Mouse (Mus musculus): Measurements from ENCODE around the gene Kars. TPM values are rescaled to one million over a fixed set of nuclear protein-coding genes. Genes with fewer than 3 reads are reported as not detected.

Kars gene
- polyA plus RNA-seq, 1 experiment from 2014 or later: 288 TPM

DNA sequence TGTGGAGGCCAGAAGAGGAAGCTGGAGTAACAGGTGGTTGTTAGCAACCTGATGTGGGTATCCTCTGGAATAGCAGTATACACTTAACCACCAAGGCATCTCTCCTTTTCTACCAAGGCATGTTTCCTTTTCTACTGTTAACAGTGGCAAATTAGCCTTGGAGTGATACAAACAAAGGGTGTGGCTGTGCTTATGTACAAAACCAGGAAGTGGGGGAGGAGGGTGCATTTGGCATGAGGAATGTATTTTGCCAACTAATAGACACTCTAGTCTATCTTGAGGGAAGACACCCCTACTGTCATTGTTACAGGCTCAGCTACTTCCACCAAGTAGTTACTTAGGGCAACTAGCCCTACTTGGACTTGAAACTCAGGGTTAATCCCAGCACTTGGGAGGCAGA is 6.4 kb downstream of the Kars start:
- no peak overlapping the region for H3K4me2 ChIP-seq (ENCODE audit: low read depth, severe bottlenecking)
- no peak for ATAC-seq (ENCODE audit: insufficient number of reproducible peaks, low FRiP score, low TSS enrichment, low read depth)
- H3K4me3 ChIP-seq (ENCODE audit: low read depth, low read length): no peak overlapping the region
- H3K9me3 ChIP-seq (ENCODE audit: control insufficient read depth, low read length): no peaks in the 10 kb centered on the region
- H3K27me3 ChIP-seq (ENCODE audit: control insufficient read depth, insufficient read depth, low read length): no peaks in the 10 kb centered on the region
- no peak overlapping the region for H3K27ac ChIP-seq (replicated peaks; ENCODE audit: low read depth, low read length)
- no peak for DNase-seq (ENCODE audit: low spot score)
- no peak overlapping the region for H3K9ac ChIP-seq (ENCODE audit: low read length)
- H3K4me1 ChIP-seq (ENCODE audit: control insufficient read depth, insufficient read depth, low read length): no peaks in the 10 kb centered on the region
- H3K36me3 ChIP-seq (ENCODE audit: control insufficient read depth, insufficient read depth, low read length): peaks cover 40% of the 10 kb centered on the region

DNA sequence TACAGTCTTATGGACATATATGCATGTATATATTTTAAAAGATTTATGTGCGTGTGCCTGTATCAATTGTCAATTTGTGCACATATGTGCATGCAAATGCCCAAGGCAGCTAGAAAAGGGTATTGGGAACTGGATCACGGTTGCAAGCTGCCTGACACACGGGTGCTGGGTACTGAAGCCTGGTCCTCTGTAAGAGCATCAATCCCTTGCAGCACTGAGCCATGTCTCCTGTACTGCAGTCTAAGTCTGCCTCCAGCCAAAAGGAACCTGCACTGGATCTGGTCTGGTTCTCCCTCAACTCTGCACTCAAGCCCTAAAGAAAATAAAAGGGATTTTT is 18.5 kb downstream of the Kars start:
- no peaks in the 10 kb centered on the region for H3K27me3 ChIP-seq (ENCODE audit: control insufficient read depth, insufficient read depth, low read length)
- no peak overlapping the region for H3K27ac ChIP-seq (replicated peaks; ENCODE audit: low read depth, low read length)
- H3K4me1 ChIP-seq (ENCODE audit: control insufficient read depth, insufficient read depth, low read length): no peaks in the 10 kb centered on the region
- DNase-seq (ENCODE audit: low spot score) (no peak), ATAC-seq (ENCODE audit: insufficient number of reproducible peaks, low FRiP score, low TSS enrichment, low read depth) (0 out of 2 replicates have a peak, but pooled peaks have one; percentile 2)
- H3K4me3 ChIP-seq (ENCODE audit: low read depth, low read length): no peak overlapping the region
- H3K4me2 ChIP-seq (ENCODE audit: low read depth, severe bottlenecking): no peak overlapping the region
- H3K9ac ChIP-seq (ENCODE audit: low read length): no peak overlapping the region
- H3K36me3 ChIP-seq (ENCODE audit: control insufficient read depth, insufficient read depth, low read length): peaks cover 17% of the 10 kb centered on the region
- H3K9me3 ChIP-seq (ENCODE audit: control insufficient read depth, low read length): no peaks in the 10 kb centered on the region
- 73% methylated on average over 3 of the region's 3 CpGs for WGBS

DNA sequence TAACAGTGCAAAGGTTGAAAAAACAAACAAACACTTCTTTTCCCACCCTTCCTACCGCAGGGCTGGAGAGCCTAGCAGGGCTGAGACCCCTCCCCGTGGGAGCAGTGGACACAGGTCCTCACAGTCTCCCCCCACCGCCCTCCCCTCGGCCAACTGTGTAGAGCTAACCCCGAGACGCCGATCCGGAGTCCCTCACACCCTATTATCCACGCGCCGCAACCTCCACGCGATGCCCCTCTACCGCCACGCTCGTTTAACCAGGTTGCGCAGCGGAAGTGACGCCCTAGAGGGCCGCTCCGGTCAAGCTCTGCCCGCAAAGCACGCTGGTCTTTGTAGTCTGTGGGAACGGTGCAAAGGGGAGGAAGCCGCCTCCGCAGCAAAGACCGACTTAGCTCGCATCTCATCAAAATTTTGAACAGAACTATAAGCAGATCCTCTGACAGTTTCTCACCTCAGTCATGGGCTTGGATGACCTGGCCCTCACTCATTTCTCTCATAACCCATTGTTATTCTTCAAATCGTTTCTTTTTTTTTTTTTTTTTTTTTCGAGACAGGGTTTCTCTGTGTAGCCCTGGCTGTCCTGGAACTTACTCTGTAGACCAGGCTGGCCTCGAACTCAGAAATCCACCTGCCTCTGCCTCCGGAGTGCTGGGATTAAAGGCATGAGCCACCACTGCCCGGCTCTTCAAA is 19.0 kb downstream of the Kars start, which contains the start of gene Adat1:
Gene Adat1 (minus strand): TSS at position 290 of the 690 bp plus-strand sequence.
- Histone ChIP-seq H3K27me3 (ENCODE audit: control insufficient read depth, insufficient read depth, low read length) (no peaks in the 10 kb centered on the region), H3K4me2 (ENCODE audit: low read depth, severe bottlenecking) (peak within 1 kb of the TSS; percentile 51), H3K4me1 (ENCODE audit: control insufficient read depth, insufficient read depth, low read length) (no peaks in the 10 kb centered on the region), H3K36me3 (ENCODE audit: control insufficient read depth, insufficient read depth, low read length) (peaks cover 14% of the 10 kb centered on the region), H3K4me3 (ENCODE audit: low read depth, low read length) (peak within 1 kb of the TSS; percentile 82), H3K9me3 (ENCODE audit: control insufficient read depth, low read length) (no peaks in the 10 kb centered on the region), H3K9ac (ENCODE audit: low read length) (peak within 1 kb of the TSS; percentile 78), H3K27ac (replicated peaks; ENCODE audit: low read depth, low read length) (no peak within 1 kb of the TSS)
- DNase-seq (ENCODE audit: low spot score): peak; percentile 94
- WGBS: 4% methylated on average over 33 of the region's 33 CpGs
- peak; percentile 92 for ATAC-seq (ENCODE audit: insufficient number of reproducible peaks, low FRiP score, low TSS enrichment, low read depth)

DNA sequence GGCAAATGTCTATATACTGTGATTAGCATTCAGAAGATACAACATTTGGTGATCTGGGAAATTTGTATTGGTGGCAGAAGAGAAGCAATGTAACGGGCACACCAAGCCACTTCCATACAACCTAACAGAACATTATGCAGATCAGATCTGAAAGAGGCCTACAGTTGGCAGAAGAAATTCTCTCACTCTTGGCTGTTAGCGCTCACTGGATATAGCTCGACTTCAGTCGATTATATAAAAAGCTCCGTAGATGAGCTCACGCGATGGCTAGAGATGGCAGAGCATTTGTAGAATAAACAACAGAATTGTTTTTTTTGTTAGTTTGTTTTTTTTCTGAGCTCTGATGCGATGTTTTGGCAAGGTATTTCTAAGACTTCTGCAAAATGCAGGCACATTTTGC is 19.8 kb downstream of the Kars start:
- H3K27ac ChIP-seq (replicated peaks; ENCODE audit: low read depth, low read length): no peak overlapping the region
- H3K4me3 ChIP-seq (ENCODE audit: low read depth, low read length): peak overlapping the region; percentile 82
- H3K9me3 ChIP-seq (ENCODE audit: control insufficient read depth, low read length): no peaks in the 10 kb centered on the region
- H3K4me1 ChIP-seq (ENCODE audit: control insufficient read depth, insufficient read depth, low read length): no peaks in the 10 kb centered on the region
- peak overlapping the region; percentile 51 for H3K4me2 ChIP-seq (ENCODE audit: low read depth, severe bottlenecking)
- ATAC-seq (ENCODE audit: insufficient number of reproducible peaks, low FRiP score, low TSS enrichment, low read depth) (no peak), DNase-seq (ENCODE audit: low spot score) (no peak)
- peaks cover 13% of the 10 kb centered on the region for H3K36me3 ChIP-seq (ENCODE audit: control insufficient read depth, insufficient read depth, low read length)
- no peak overlapping the region; the same call in 1 of the 2 replicates for H3K9ac ChIP-seq (ENCODE audit: low read length)
- WGBS: 68% methylated on average over 8 of the region's 8 CpGs
- no peaks in the 10 kb centered on the region for H3K27me3 ChIP-seq (ENCODE audit: control insufficient read depth, insufficient read depth, low read length)

DNA sequence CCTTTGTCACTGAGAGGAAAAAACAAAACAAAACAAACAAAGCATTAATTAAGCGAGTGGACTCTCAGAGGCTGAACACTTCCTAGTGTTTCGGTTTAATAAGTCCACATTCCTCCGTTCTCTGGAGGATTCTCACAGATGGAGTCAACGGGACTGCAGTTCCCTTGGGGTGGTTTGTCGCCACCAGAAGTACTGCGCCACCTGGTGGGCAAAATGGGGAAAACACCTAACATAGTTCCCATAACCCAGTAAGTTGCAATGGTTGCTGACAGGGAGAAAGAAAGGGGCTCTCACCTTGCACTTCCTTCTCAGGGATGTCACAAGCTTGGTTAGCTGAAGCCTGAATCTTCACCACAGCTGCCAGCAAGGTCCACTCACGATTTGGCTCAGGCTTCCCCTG is 21.2 kb downstream of the Kars start:
- WGBS: 25% methylated on average over 7 of the region's 7 CpGs
- Histone ChIP-seq H3K9me3 (ENCODE audit: control insufficient read depth, low read length) (no peaks in the 10 kb centered on the region), H3K4me3 (ENCODE audit: low read depth, low read length) (no peak overlapping the region), H3K27ac (replicated peaks; ENCODE audit: low read depth, low read length) (no peak overlapping the region), H3K36me3 (ENCODE audit: control insufficient read depth, insufficient read depth, low read length) (peaks cover 10% of the 10 kb centered on the region), H3K9ac (ENCODE audit: low read length) (no peak overlapping the region), H3K4me2 (ENCODE audit: low read depth, severe bottlenecking) (no peak overlapping the region), H3K4me1 (ENCODE audit: control insufficient read depth, insufficient read depth, low read length) (no peaks in the 10 kb centered on the region), H3K27me3 (ENCODE audit: control insufficient read depth, insufficient read depth, low read length) (no peaks in the 10 kb centered on the region)
- ATAC-seq (ENCODE audit: insufficient number of reproducible peaks, low FRiP score, low TSS enrichment, low read depth) (no peak), DNase-seq (ENCODE audit: low spot score) (peak; percentile 91)

DNA sequence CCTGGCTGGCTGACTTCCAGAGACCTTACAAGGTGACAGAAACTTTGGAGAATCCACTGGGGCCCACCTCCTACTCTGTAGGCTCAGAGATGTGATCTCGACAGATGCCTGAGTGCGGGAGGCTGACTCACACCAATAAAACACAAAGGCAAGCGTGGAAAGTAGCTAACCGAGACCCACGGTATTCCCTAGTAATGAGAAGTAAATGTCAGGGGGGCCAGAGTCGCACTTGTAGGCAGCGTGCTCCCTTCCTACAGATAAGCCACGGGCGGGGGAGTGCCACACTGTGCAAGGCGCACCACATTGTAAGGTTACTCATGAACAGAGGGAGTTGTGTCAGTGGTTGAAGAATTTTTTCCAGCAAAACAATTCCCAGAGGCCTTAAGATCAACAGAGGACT is 26.6 kb downstream of the Kars start:
- Histone ChIP-seq H3K36me3 (ENCODE audit: control insufficient read depth, insufficient read depth, low read length) (peaks cover 11% of the 10 kb centered on the region), H3K9me3 (ENCODE audit: control insufficient read depth, low read length) (no peaks in the 10 kb centered on the region), H3K4me3 (ENCODE audit: low read depth, low read length) (no peak overlapping the region), H3K27me3 (ENCODE audit: control insufficient read depth, insufficient read depth, low read length) (no peaks in the 10 kb centered on the region), H3K4me1 (ENCODE audit: control insufficient read depth, insufficient read depth, low read length) (no peaks in the 10 kb centered on the region), H3K4me2 (ENCODE audit: low read depth, severe bottlenecking) (no peak overlapping the region), H3K27ac (replicated peaks; ENCODE audit: low read depth, low read length) (no peak overlapping the region), H3K9ac (ENCODE audit: low read length) (no peak overlapping the region)
- ATAC-seq (ENCODE audit: insufficient number of reproducible peaks, low FRiP score, low TSS enrichment, low read depth): no peak
- no peak for DNase-seq (ENCODE audit: low spot score)
- 87% methylated on average over 10 of the region's 10 CpGs for WGBS

DNA sequence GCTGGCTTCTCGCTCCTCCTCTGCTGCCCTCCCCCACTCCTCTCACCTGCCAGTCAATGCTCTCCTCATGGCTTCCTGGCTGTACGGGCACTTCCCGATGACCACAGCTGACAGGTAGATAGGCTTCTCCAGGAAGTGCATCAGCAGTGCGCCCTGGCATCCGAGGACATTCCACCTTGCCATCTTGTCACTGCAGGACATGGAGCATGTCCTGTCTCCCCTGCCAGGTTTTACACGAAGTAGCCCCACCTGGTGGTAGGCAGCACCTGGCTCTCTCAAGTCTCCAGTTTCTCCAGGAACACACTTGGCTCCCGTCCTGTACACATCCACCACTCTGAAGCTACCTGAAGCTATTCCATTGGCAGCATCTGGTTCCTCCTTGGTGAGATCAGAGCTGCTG is 29.0 kb downstream of the Kars start:
- Histone ChIP-seq H3K27ac (replicated peaks; ENCODE audit: low read depth, low read length) (no peak overlapping the region), H3K27me3 (ENCODE audit: control insufficient read depth, insufficient read depth, low read length) (no peaks in the 10 kb centered on the region), H3K4me1 (ENCODE audit: control insufficient read depth, insufficient read depth, low read length) (no peaks in the 10 kb centered on the region), H3K9me3 (ENCODE audit: control insufficient read depth, low read length) (no peaks in the 10 kb centered on the region), H3K9ac (ENCODE audit: low read length) (no peak overlapping the region), H3K36me3 (ENCODE audit: control insufficient read depth, insufficient read depth, low read length) (peaks cover 9% of the 10 kb centered on the region; the same call in 1 of the 2 replicates), H3K4me3 (ENCODE audit: low read depth, low read length) (no peak overlapping the region), H3K4me2 (ENCODE audit: low read depth, severe bottlenecking) (no peak overlapping the region)
- 77% methylated on average over 7 of the region's 7 CpGs for WGBS
- ATAC-seq (ENCODE audit: insufficient number of reproducible peaks, low FRiP score, low TSS enrichment, low read depth) (no peak), DNase-seq (ENCODE audit: low spot score) (no peak)

DNA sequence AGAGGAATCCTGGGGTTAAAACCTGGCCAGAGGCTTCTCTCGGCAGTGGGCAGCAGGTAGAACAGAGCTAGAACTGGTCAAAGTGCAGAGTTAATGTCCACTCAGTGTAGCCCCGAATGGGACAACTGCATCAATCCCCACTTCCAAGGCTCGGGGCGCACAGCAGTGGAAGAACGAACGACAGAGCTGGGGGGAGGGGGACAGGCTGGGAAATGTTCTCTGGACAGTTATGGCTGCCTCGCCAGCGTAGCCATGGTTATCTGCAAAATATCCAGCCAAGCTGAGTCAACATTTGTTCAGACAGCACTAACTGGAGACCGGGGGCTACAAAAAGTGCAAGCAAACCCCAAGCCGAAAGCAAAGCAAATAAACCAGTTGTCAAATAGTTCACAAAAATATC is 33.0 kb downstream of the Kars start:
- 86% methylated on average over 10 of the region's 10 CpGs for WGBS
- H3K27me3 ChIP-seq (ENCODE audit: control insufficient read depth, insufficient read depth, low read length): no peaks in the 10 kb centered on the region
- no peak overlapping the region for H3K4me2 ChIP-seq (ENCODE audit: low read depth, severe bottlenecking)
- no peak for DNase-seq (ENCODE audit: low spot score)
- ATAC-seq (ENCODE audit: insufficient number of reproducible peaks, low FRiP score, low TSS enrichment, low read depth): no peak
- H3K36me3 ChIP-seq (ENCODE audit: control insufficient read depth, insufficient read depth, low read length): peaks cover 14% of the 10 kb centered on the region; the same call in 1 of the 2 replicates
- no peaks in the 10 kb centered on the region for H3K4me1 ChIP-seq (ENCODE audit: control insufficient read depth, insufficient read depth, low read length)
- H3K27ac ChIP-seq (replicated peaks; ENCODE audit: low read depth, low read length): no peak overlapping the region
- no peak overlapping the region for H3K9ac ChIP-seq (ENCODE audit: low read length)
- H3K9me3 ChIP-seq (ENCODE audit: control insufficient read depth, low read length): no peaks in the 10 kb centered on the region
- H3K4me3 ChIP-seq (ENCODE audit: low read depth, low read length): no peak overlapping the region

DNA sequence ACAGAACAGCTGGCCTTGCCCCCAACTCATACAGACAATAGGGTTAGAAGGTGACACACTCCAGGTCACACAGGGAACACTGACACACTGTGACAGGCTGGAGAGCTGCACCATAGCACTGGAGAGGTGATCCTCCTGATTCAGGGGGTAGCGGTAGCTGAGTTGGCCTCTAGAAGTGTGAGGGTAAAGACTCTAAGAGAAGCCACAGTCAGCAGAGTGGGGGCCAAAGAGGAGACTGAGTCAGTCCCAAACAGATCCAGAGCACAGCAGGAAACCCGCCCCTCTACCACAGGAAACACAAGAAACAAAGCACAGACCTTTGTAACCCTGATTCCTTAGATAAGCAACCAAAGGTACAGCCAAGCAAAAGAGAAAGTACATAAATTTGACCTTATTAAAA is 34.8 kb downstream of the Kars start:
- 89% methylated on average over 2 of the region's 2 CpGs for WGBS
- no peak overlapping the region for H3K27ac ChIP-seq (replicated peaks; ENCODE audit: low read depth, low read length)
- DNase-seq (ENCODE audit: low spot score) (no peak), ATAC-seq (ENCODE audit: insufficient number of reproducible peaks, low FRiP score, low TSS enrichment, low read depth) (no peak)
- H3K27me3 ChIP-seq (ENCODE audit: control insufficient read depth, insufficient read depth, low read length): no peaks in the 10 kb centered on the region
- H3K9ac ChIP-seq (ENCODE audit: low read length): no peak overlapping the region
- no peak overlapping the region for H3K4me2 ChIP-seq (ENCODE audit: low read depth, severe bottlenecking)
- peaks cover 9% of the 10 kb centered on the region; the same call in 1 of the 2 replicates for H3K36me3 ChIP-seq (ENCODE audit: control insufficient read depth, insufficient read depth, low read length)
- H3K4me1 ChIP-seq (ENCODE audit: control insufficient read depth, insufficient read depth, low read length): no peaks in the 10 kb centered on the region
- H3K4me3 ChIP-seq (ENCODE audit: low read depth, low read length): no peak overlapping the region
- no peaks in the 10 kb centered on the region for H3K9me3 ChIP-seq (ENCODE audit: control insufficient read depth, low read length)

Measured in limb, embryonic 11.5 days (tissue).